Mouse (Mus musculus) hindbrain, postnatal 0 days (tissue): ENCODE data around the gene Nras. TPM values are rescaled to one million over a fixed set of nuclear protein-coding genes. Genes with fewer than 3 reads are reported as not detected.
A peak's percentile ranks its signal among the peaks of the same experiment; 100 is the strongest.

Experiments
- ATAC-seq: fragments of 200-750 bp; cut with Nextera tagmentation; 2 replicates; pipeline ENCODE4 v1.8.0; 2017; ENCODE audit warnings: mild to moderate bottlenecking, moderate TSS enrichment, moderate library complexity
- DNase-seq: peaks from one replicate; pipeline ENCODE4 v3.0.0-alpha.2; 2015; ENCODE audit warnings: low spot score
- H3K27ac ChIP-seq: fragments of 300-500 bp; sonication (generic); 2 replicates; pipeline ENCODE4 v1.5.1; 2014; ENCODE audit warnings: mild to moderate bottlenecking
- H3K27me3 ChIP-seq: fragments of 300-500 bp; sonication (generic); 2 replicates; pipeline ENCODE4 v1.6.1; 2014; ENCODE audit warnings: low read length, mixed read lengths; ENCODE audit not compliant: insufficient read depth
- H3K36me3 ChIP-seq: fragments of 300-500 bp; sonication (generic); 2 replicates; pipeline ENCODE4 v1.6.1; 2014; ENCODE audit warnings: low read length, mixed read lengths; ENCODE audit not compliant: insufficient read depth
- H3K4me1 ChIP-seq: fragments of 300-500 bp; sonication (generic); 2 replicates; pipeline ENCODE4 v1.6.1; 2014; ENCODE audit warnings: antibody characterized with exemption, low read length, mixed read lengths; ENCODE audit not compliant: insufficient read depth
- H3K4me2 ChIP-seq: fragments of 300-500 bp; sonication (generic); 2 replicates; pipeline ENCODE4 v1.6.1; 2014; ENCODE audit warnings: low read depth, mild to moderate bottlenecking, low read length, moderate library complexity, mixed read lengths
- H3K4me3 ChIP-seq: fragments of 300-500 bp; sonication (generic); 2 replicates; pipeline ENCODE4 v1.5.1; 2014; ENCODE audit warnings: low read length
- H3K9ac ChIP-seq: fragments of 300-500 bp; sonication (generic); replicated peaks from 2 replicates; pipeline ENCODE4 v1.6.1; 2014; ENCODE audit warnings: mild to moderate bottlenecking, low read length, moderate library complexity, mixed read lengths
- H3K9me3 ChIP-seq: fragments of 300-500 bp; sonication (generic); 2 replicates; pipeline ENCODE4 v1.6.1; 2016; ENCODE audit warnings: low read length, mixed read lengths
- CTCF ChIP-seq: IDR thresholded peaks from 2 replicates; pipeline ENCODE4 v1.5.1; 2016; ENCODE audit warnings: antibody characterized with exemption, control low read depth, low read depth
- WGBS: fragments of 180-500 bp; shearing (Covaris S2); extraction: QIAGEN DNeasy Blood & Tissue Kit; methylation state at CpG from one replicate; pipeline ENCODE4 v1.1.7; 2014; 5-methylcytosine and 5-hydroxymethylcytosine counted together
- polyA plus RNA-seq: library from polyadenylated mRNA; unstranded; fragments of >200 nt; fragmentation: Nextera tagmentation; extraction: Ambion mirVana; gene quantifications from 2 replicates; pipeline ENCODE4 v1.2.1, GENCODE M21; 2015
- total RNA-seq: library from RNA; depleted of rRNA; stranded (reverse); fragments of >200 nt; gene quantifications from 2 replicates; pipeline ENCODE4 v1.2.3, GENCODE M21; 2014

Gene Nras
- total and polyA plus RNA-seq, 2 experiments from 2014 or later: 53.6 to 67.1 TPM

DNA sequence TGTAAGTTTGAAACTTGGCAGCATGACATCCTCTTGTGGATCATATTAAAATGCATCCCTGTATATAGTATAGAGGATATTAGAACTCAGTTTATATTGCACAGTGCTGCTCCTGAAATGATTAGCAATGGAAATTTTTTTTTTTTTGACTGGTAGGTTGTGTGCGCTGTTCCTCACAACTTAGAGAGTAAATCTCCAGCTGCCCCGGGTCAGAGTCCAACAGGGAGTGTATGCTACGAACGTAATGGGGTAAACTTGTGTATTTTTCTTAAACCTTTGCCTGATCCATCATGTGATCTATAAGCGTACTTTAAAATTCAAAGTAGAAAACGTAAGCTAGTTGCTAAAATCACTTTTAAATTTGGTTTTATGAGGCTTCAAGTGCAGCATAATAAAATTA, 17.8 kb upstream of the Nras start:
- no peak overlapping the region for H3K9ac ChIP-seq
- H3K4me2 ChIP-seq: no peak overlapping the region
- ATAC-seq (no peak), DNase-seq (no peak)
- H3K27me3 ChIP-seq: no peaks in the 10 kb centered on the region
- H3K4me3 ChIP-seq: no peak overlapping the region
- no peaks in the 10 kb centered on the region for H3K9me3 ChIP-seq
- H3K4me1 ChIP-seq: no peaks in the 10 kb centered on the region
- 94% methylated on average over 6 of the region's 6 CpGs for WGBS
- no peak overlapping the region for H3K27ac ChIP-seq
- TF ChIP-seq CTCF: no peak
- peaks cover 35% of the 10 kb centered on the region for H3K36me3 ChIP-seq

DNA sequence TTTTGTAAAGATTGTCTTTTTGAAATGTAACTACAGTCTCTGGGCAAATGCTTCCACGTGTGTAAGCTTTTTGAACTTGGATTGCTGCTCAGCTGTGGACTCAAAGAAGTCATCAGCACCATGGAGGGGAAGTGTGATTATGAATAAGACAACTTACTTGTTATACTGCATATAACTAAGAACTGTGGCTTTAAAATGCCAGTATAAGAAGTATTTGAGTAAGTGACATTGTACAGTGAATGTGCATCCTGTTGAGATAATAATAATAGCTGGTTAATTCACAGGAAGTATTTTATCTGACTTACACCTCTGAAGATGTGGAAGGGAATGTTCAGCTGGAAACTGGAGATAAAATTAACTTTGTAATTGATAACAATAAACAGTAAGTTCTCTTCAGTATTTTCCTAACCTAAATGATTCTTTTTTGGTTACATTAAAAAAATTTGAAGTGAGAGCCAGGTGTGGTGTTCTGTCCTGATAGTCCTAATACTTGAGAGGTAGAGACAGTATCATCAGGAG, 17.2 kb upstream of the Nras start:
- H3K27ac ChIP-seq: no peak overlapping the region
- H3K27me3 ChIP-seq: no peaks in the 10 kb centered on the region
- H3K4me3 ChIP-seq: no peak overlapping the region
- H3K36me3 ChIP-seq: peaks cover 40% of the 10 kb centered on the region
- no peak for DNase-seq
- H3K9ac ChIP-seq: no peak overlapping the region
- WGBS: 89% methylated on average over 1 of the region's 1 CpGs
- ATAC-seq: no peak
- H3K4me2 ChIP-seq: no peak overlapping the region
- H3K4me1 ChIP-seq: no peaks in the 10 kb centered on the region
- TF ChIP-seq CTCF: no peak
- no peaks in the 10 kb centered on the region for H3K9me3 ChIP-seq

DNA sequence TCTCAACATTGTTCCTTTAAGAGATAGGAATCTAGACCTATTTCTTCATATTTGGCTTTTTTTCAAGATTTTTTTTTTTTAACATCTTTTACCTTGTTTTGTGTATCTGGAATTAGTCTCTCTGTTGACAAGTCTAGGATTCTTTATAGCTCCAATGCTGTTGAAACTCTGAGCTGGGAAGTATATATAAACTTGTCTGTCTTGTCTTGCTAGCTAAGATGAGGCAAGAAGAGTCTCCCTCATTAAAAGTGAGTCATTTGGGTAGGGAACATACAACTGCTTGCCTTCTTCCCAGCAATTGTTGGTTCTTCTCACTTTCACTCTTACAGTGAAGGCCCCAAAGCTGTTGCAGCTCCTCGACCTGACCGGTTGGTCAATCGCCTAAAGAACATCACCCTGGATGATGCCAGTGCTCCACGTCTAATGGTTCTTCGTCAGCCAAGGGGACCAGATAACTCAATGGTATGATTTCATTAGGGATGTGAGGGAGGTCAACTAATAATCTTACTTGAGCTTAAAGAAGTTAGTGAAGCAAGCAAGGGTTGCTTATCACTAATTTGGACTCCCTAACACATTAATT, 2.0 kb upstream of the Nras start:
- no peak overlapping the region for H3K4me3 ChIP-seq
- TF ChIP-seq CTCF: no peak
- no peak for DNase-seq
- H3K27ac ChIP-seq: no peak overlapping the region
- H3K27me3 ChIP-seq: no peaks in the 10 kb centered on the region
- 0 out of 2 replicates have a peak, but pooled peaks cover 4% of the 10 kb centered on the region for H3K4me1 ChIP-seq
- no peaks in the 10 kb centered on the region for H3K9me3 ChIP-seq
- H3K4me2 ChIP-seq: no peak overlapping the region
- 90% methylated on average over 5 of the region's 5 CpGs for WGBS
- H3K36me3 ChIP-seq: peaks cover 36% of the 10 kb centered on the region
- H3K9ac ChIP-seq: no peak overlapping the region
- ATAC-seq: no peak

DNA sequence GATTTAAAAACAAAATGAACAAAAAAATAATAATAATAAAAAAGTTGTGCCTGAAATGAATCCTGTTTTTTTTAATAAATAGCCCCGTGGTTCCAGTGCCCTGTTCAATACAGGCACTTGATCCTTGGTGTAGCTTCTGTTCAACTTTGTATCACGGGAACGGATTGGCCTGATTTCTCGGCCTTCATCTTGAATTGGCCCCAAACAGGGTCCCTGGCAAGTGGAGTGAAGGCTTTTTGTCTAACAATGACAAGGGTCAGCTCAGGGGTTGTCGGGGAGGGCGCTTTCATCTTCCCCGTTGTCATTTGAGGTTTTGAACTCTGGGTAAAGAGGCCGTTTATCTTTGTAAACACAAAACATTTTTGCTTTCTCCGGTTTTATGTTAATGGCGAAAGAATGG, 333 bp upstream of the Nras start:
- Histone ChIP-seq H3K4me3 (peak overlapping the region; percentile 70), H3K4me2 (peak overlapping the region; percentile 69), H3K27me3 (no peaks in the 10 kb centered on the region), H3K9me3 (no peaks in the 10 kb centered on the region), H3K27ac (peak overlapping the region; percentile 91; the same call in 1 of the 2 replicates), H3K4me1 (0 out of 2 replicates have a peak, but pooled peaks cover 4% of the 10 kb centered on the region), H3K36me3 (peaks cover 32% of the 10 kb centered on the region), H3K9ac (peak overlapping the region; percentile 76)
- DNase-seq (no peak), ATAC-seq (peak; percentile 64)
- TF ChIP-seq CTCF: no peak
- WGBS: under 1% methylated on average over 10 of the region's 10 CpGs

DNA sequence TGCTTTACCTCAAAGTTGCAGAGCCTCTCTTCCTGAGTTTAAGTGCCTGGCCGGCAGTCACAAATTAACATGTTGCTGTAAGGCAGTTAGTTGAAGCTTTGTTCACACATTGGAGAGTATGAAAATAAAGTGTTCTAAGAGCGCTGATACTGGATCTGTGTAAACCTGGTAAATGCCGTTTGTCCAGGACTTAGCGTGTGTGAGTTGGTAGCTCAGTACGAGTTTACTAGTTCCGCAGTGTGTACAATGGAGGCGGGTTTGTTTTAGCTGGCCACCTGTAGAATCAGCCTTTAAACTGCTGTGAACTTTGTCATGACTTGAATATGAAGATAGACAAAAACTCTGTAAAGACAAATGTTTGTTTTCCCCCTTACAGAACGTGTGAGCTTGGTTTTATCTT, 8.8 kb downstream of the Nras start:
- 94% methylated on average over 8 of the region's 8 CpGs for WGBS
- H3K4me2 ChIP-seq: no peak overlapping the region
- peaks cover 46% of the 10 kb centered on the region for H3K36me3 ChIP-seq
- TF ChIP-seq CTCF: no peak
- ATAC-seq (no peak), DNase-seq (no peak)
- no peaks in the 10 kb centered on the region for H3K4me1 ChIP-seq
- H3K9me3 ChIP-seq: no peaks in the 10 kb centered on the region
- no peak overlapping the region for H3K27ac ChIP-seq
- no peaks in the 10 kb centered on the region for H3K27me3 ChIP-seq
- H3K4me3 ChIP-seq: no peak overlapping the region
- H3K9ac ChIP-seq: no peak overlapping the region

DNA sequence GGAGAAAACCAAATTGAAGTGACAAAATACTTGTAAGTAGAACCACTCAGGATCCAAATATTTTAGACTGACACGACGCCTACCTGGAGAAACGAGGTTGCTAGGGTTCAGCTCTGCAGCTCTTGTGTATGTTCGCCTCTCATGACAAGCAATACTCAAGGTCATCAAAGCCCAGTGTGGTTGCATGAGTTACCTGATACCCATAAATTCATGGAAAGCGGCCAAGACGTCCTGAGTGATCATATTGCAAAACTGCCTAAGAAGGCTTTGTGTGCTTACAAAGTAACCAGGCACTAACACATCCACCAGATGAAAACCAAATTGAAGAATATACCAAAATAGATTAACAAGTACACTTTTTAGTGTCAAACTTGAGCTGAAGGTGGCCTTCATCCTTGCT, 10.9 kb downstream of the Nras start:
- H3K4me3 ChIP-seq: no peak overlapping the region
- ATAC-seq: no peak
- H3K9me3 ChIP-seq: no peaks in the 10 kb centered on the region
- no peak for TF ChIP-seq CTCF
- H3K27ac ChIP-seq: no peak overlapping the region
- no peak for DNase-seq
- no peaks in the 10 kb centered on the region for H3K4me1 ChIP-seq
- H3K27me3 ChIP-seq: no peaks in the 10 kb centered on the region
- WGBS: 96% methylated on average over 6 of the region's 6 CpGs
- H3K9ac ChIP-seq: no peak overlapping the region
- peaks cover 32% of the 10 kb centered on the region for H3K36me3 ChIP-seq
- no peak overlapping the region for H3K4me2 ChIP-seq

DNA sequence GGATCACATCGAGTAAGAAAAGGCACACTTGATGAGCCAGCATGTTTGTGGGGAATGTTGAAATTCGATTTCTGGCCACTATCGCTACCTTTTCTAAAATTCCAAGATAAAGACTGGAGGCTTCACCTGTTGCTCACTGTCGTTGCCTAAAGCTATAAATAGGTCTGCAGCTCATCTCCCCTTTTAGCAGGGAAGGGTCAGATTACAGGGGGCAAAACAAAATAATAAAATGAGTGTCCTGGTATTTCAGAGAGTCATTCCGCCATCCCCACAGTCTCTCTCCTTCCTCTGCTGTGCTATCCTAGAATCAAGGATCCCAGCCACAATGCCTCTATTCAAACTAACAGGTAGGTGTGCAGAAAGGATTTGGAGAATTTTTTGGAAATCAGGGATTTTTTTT, 15.7 kb downstream of the Nras start, which contains the start of gene Ampd1:
Gene Ampd1 (plus strand): TSS at position 244 of the 400 bp plus-strand sequence.
- H3K4me2 ChIP-seq: no peak within 1 kb of the TSS
- no peak within 1 kb of the TSS for H3K27ac ChIP-seq
- H3K27me3 ChIP-seq: no peaks in the 10 kb centered on the region
- ATAC-seq (no peak), DNase-seq (no peak)
- no peak within 1 kb of the TSS for H3K9ac ChIP-seq
- no peak for TF ChIP-seq CTCF
- H3K4me1 ChIP-seq: no peaks in the 10 kb centered on the region
- H3K9me3 ChIP-seq: no peaks in the 10 kb centered on the region
- H3K4me3 ChIP-seq: no peak within 1 kb of the TSS
- H3K36me3 ChIP-seq: peaks cover 6% of the 10 kb centered on the region
- WGBS: 74% methylated on average over 5 of the region's 5 CpGs
